Mouse (Mus musculus) lung, embryonic 15.5 days (tissue): ENCODE data around the gene Siglece. TPM values are rescaled to one million over a fixed set of nuclear protein-coding genes. Genes with fewer than 3 reads are reported as not detected.
"Not testable (repeated sequence)": the region's sequence is repeated elsewhere in the genome, so short reads cannot be mapped to it uniquely, and the experiment has no call there.

ENCODE experiments used
- ATAC-seq: fragments of 200-750 bp; cut with Nextera tagmentation; 2 replicates; pipeline ENCODE4 v1.8.0; 2017; ENCODE audit warnings: moderate number of reproducible peaks, borderline replicate concordance; ENCODE audit not compliant: low FRiP score, low TSS enrichment; ENCODE audit errors: extremely low read depth
- H3K27ac ChIP-seq: fragments of 300-500 bp; sonication (generic); 2 replicates; pipeline ENCODE4 v1.5.1; 2015; ENCODE audit warnings: moderate library complexity, mild to moderate bottlenecking, inconsistent platforms
- H3K27me3 ChIP-seq: fragments of 300-500 bp; sonication (generic); 2 replicates; pipeline ENCODE4 v1.6.1; 2015; ENCODE audit warnings: inconsistent platforms
- H3K36me3 ChIP-seq: fragments of 300-500 bp; sonication (generic); 2 replicates; pipeline ENCODE4 v1.6.1; 2015; ENCODE audit warnings: inconsistent platforms
- H3K4me1 ChIP-seq: fragments of 300-500 bp; sonication (generic); 2 replicates; pipeline ENCODE4 v1.6.1; 2015; ENCODE audit warnings: inconsistent platforms
- H3K4me2 ChIP-seq: fragments of 300-500 bp; sonication (generic); 2 replicates; pipeline ENCODE4 v1.6.1; 2015; ENCODE audit warnings: inconsistent platforms, mild to moderate bottlenecking, moderate library complexity
- H3K4me3 ChIP-seq: fragments of 300-500 bp; sonication (generic); 2 replicates; pipeline ENCODE4 v1.5.1; 2015; ENCODE audit warnings: mild to moderate bottlenecking, inconsistent platforms
- H3K9ac ChIP-seq: fragments of 300-500 bp; sonication (generic); 2 replicates; pipeline ENCODE4 v1.6.1; 2015; ENCODE audit warnings: inconsistent platforms
- H3K9me3 ChIP-seq: fragments of 300-500 bp; sonication (generic); 2 replicates; pipeline ENCODE4 v1.6.1; 2016; ENCODE audit warnings: inconsistent platforms
- WGBS: fragments of 180-500 bp; shearing (Covaris S2); methylation state at CpG from one replicate; pipeline ENCODE4 v1.1.7; 2015; 5-methylcytosine and 5-hydroxymethylcytosine counted together
- polyA plus RNA-seq: library from polyadenylated mRNA; unstranded; fragments of >200 nt; fragmentation: Nextera tagmentation; extraction: Ambion mirVana; gene quantifications from 2 replicates; pipeline ENCODE4 v1.2.1, GENCODE M21; 2015

Siglece gene
- polyA plus RNA-seq, 1 experiment from 2014 or later, result 1.0 TPM

DNA sequence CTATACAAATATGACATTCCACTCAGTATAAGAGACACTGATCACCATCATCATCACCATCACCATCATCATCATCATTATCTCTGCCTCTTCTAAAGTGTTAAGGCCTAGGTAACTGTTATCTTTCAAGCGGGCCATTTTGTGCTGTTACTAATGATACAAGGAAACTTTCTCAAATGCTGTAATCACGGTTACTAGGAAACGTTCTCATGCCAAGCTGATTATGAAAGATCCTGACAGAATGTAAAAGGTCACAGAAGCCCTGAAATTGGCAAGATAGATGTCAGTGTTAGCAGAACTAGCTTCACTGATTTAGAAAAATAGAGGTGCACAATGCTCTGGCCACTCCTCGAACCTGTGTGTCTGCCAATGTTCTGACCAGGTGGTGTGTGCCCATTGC, 7.3 kb upstream of the Siglece start:
- ATAC-seq, H3K9ac ChIP-seq, H3K4me3 ChIP-seq, H3K4me2 ChIP-seq, H3K4me1 ChIP-seq, H3K9me3 ChIP-seq, H3K27me3 ChIP-seq, H3K27ac ChIP-seq, H3K36me3 ChIP-seq: not testable (repeated sequence)
- WGBS, result 72% methylated on average over 4 of the region's 4 CpGs

DNA sequence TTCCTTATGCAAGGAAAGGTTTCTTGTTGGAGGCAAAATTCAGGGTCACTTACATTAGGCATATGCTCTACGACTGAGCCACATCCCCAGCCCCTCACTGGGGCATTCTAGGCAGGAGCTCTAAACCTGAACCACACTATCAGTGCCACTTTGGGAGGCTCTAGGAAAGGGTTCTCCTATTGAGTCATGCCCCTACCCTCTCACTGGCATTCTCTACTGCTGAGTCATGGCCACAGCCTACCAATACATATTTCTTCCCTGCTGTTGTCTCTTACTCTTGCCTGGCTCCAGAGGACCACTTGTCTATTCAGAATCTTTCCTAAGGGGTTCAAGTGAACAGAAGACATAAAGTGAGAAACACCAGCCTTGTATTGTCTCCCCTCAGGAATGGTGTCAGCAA, 2.8 kb upstream of the Siglece start:
- Histone ChIP-seq H3K4me1 (no peaks in the 10 kb centered on the region), H3K4me3 (no peak overlapping the region), H3K9me3 (no peaks in the 10 kb centered on the region), H3K27me3 (no peaks in the 10 kb centered on the region), H3K27ac (no peak overlapping the region), H3K4me2 (no peak overlapping the region), H3K9ac (no peak overlapping the region), H3K36me3 (no peaks in the 10 kb centered on the region)
- no peak for ATAC-seq
- 88% methylated on average over 1 of the region's 1 CpGs for WGBS

DNA sequence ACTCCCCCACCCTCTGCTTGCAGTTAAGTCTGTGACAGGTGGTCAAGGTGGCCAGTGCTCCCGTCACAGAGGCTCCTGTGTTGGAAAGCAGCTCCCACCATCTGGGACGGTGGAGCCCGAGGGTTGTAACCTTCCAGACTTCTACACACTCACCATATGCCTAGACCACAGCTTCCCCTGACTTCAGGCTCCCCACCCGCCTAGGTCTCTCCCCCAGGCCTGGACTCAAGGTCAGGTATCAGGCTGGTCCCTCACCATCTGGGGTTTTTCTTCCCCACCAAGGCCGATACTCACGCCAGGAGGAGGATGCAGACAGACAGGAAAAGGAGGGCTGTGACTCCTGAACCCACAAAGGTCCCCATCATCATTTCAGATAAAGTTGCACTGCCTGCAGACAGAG, 3.7 kb downstream of the Siglece start:
- no peak overlapping the region for H3K27ac ChIP-seq
- no peaks in the 10 kb centered on the region for H3K4me1 ChIP-seq
- no peak for ATAC-seq
- H3K9me3 ChIP-seq, result no peaks in the 10 kb centered on the region
- H3K9ac ChIP-seq, result no peak overlapping the region
- H3K4me3 ChIP-seq, result no peak overlapping the region
- H3K36me3 ChIP-seq, result no peaks in the 10 kb centered on the region
- no peak overlapping the region for H3K4me2 ChIP-seq
- no peaks in the 10 kb centered on the region for H3K27me3 ChIP-seq
- 72% methylated on average over 6 of the region's 6 CpGs for WGBS

DNA sequence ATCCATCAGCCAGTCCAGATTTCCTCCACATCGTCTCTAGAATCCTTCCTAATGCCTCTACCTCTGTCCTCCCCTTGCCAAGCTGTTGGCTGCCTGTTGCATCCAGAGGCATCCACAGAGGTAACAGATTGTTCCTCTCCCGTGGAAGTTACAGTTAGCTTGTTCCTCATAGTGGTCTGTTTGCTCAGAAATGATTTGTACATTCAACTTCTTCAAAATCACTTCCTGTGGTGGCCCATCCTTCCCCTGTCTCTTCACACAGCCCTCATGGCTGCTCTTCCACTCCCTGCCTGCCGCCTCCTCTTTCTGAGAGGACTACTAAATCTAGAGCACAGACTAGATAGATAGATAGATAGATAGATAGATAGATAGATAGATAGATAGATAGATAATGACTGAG, 5.4 kb downstream of the Siglece start:
- ATAC-seq, result no peak
- H3K27me3 ChIP-seq, result no peaks in the 10 kb centered on the region
- H3K4me1 ChIP-seq, result no peaks in the 10 kb centered on the region
- H3K36me3 ChIP-seq, result no peaks in the 10 kb centered on the region
- no peak overlapping the region for H3K4me2 ChIP-seq
- 61% methylated on average over 3 of the region's 3 CpGs for WGBS
- H3K9ac ChIP-seq, result no peak overlapping the region
- H3K27ac ChIP-seq, result no peak overlapping the region
- H3K4me3 ChIP-seq, result no peak overlapping the region
- H3K9me3 ChIP-seq, result no peaks in the 10 kb centered on the region

DNA sequence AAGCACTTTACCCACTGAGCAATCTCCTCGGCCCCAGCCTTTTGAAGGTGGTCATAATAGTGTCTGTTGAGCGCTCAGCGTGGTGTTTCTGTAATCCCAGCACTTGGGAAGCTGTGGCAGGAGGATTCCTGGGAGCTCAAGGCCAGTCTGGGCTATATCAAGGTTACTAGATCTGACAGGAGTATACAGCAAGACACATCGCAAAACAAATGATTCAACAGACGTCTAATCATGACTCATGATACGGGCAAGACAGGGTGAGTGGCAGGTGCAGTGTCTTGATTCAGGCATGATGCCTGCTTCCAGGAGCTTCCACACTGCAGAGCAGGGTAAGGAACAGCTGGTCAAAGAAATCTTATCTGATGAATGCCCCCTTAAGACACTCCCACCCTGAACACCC, 7.3 kb downstream of the Siglece start:
- no peak overlapping the region for H3K4me3 ChIP-seq
- H3K9me3 ChIP-seq, result no peaks in the 10 kb centered on the region
- no peak overlapping the region for H3K9ac ChIP-seq
- H3K36me3 ChIP-seq, result no peaks in the 10 kb centered on the region
- ATAC-seq, result no peak
- 80% methylated on average over 6 of the region's 6 CpGs for WGBS
- H3K27ac ChIP-seq, result no peak overlapping the region
- H3K4me1 ChIP-seq, result no peaks in the 10 kb centered on the region
- no peak overlapping the region for H3K4me2 ChIP-seq
- H3K27me3 ChIP-seq, result no peaks in the 10 kb centered on the region

DNA sequence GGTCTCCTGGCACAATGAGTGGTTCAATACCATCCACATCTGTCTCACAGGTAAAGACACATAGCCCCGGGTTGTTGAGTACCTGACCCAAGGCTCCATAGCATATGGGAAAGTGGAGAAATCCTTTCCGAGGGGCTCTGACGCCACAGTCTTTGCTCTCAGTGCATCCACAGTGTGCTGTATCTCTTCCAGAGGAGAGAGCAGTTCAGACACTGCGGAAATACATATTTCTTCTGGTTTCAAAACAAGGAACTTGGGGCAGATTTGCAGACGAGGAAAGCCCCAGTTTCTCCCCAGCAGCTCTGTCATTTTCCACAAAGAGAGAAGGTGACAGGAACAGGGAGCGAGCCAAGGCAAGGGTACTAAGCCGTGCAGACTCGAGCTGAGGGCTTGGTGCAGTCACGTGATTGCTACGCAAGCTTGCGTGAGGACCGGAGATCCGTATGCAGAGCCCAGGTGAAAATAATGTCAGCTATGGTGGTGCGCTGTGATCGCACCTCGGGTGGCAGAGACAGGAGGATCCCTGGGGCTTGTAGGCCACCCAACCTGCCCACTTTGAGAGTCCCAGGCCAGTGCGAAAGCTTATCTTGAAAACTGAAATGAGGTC, 16.8 kb downstream of the Siglece start:
- no peak overlapping the region for H3K4me3 ChIP-seq
- ATAC-seq, result no peak
- no peaks in the 10 kb centered on the region for H3K27me3 ChIP-seq
- H3K9me3 ChIP-seq, result no peaks in the 10 kb centered on the region
- H3K4me2 ChIP-seq, result no peak overlapping the region
- H3K27ac ChIP-seq, result no peak overlapping the region
- no peak overlapping the region for H3K9ac ChIP-seq
- no peaks in the 10 kb centered on the region for H3K36me3 ChIP-seq
- 0 out of 2 replicates have a peak, but pooled peaks cover 5% of the 10 kb centered on the region for H3K4me1 ChIP-seq
- 70% methylated on average over 17 of the region's 17 CpGs for WGBS

DNA sequence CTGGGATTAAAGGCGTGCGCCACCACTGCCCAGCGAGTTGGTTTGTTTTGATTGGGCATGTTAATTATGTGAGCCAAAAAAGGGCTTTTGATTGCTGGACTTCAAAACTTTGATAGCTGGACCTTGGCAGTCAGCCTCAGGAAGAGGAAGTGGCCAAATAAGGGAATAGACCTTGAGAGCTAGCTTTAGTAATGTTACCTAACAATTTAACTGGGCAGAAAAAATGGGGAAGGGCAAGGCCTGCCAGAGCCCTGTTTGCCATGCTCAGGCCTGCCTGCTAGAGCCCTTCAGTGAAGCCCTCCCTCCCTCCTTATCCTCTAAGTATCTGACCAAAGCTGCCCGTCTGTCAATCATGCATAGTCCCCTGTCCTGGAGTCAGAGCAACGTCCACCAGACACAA, 17.4 kb downstream of the Siglece start:
- no peak overlapping the region for H3K4me2 ChIP-seq
- 70% methylated on average over 5 of the region's 5 CpGs for WGBS
- H3K4me3 ChIP-seq, result no peak overlapping the region
- no peak overlapping the region for H3K9ac ChIP-seq
- no peaks in the 10 kb centered on the region for H3K9me3 ChIP-seq
- no peak overlapping the region for H3K27ac ChIP-seq
- H3K36me3 ChIP-seq, result no peaks in the 10 kb centered on the region
- no peaks in the 10 kb centered on the region for H3K27me3 ChIP-seq
- H3K4me1 ChIP-seq, result 0 out of 2 replicates have a peak, but pooled peaks cover 5% of the 10 kb centered on the region
- ATAC-seq, result no peak

DNA sequence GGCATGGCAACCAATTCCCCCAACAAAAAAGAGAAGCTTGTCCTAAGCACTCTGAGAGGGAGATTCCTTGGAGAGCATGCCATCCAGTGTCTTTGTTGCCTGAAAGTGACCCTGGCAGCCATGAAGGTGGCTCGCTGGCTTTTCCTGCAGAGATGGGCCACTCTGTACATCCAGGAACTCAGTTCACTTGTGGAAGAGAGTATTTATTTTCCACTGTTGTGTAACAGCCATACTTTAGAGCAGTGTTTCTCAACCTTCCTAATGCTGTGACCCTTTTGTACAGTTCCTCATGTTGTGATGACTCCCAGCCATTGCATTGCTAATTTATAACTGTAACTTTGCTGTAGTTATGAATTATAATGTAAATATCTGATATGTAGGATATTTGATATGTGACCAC, 22.8 kb downstream of the Siglece start:
- Histone ChIP-seq H3K4me2 (no peak overlapping the region), H3K4me3 (no peak overlapping the region), H3K27me3 (no peaks in the 10 kb centered on the region), H3K4me1 (no peaks in the 10 kb centered on the region), H3K27ac (no peak overlapping the region), H3K9me3 (no peaks in the 10 kb centered on the region), H3K36me3 (no peaks in the 10 kb centered on the region), H3K9ac (no peak overlapping the region)
- WGBS, result 63% methylated on average over 1 of the region's 1 CpGs
- no peak for ATAC-seq

DNA sequence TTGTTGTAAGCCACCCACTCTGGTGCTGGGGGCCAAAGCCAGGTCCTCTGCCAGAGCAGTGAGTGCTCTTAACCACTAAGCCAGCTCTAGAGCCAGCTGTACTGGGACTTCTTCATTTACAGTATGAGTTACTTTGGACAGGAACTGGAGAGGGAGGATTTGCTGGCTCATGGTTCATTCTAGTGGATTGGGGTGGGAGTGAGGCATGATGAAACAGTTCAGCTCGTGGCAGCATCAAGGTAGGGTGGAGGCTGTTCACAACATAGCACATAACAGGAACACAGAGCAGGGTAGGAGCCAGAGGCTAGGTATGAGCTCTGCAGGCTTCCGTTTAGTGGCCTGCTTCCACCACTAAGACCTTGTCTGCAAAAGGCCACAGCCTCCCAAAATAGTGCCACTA, 23.8 kb downstream of the Siglece start:
- no peak overlapping the region for H3K27ac ChIP-seq
- H3K4me2 ChIP-seq, result no peak overlapping the region
- no peaks in the 10 kb centered on the region for H3K36me3 ChIP-seq
- H3K4me3 ChIP-seq, result no peak overlapping the region
- no peaks in the 10 kb centered on the region for H3K4me1 ChIP-seq
- H3K27me3 ChIP-seq, result no peaks in the 10 kb centered on the region
- H3K9me3 ChIP-seq, result no peaks in the 10 kb centered on the region
- 61% methylated on average over 2 of the region's 2 CpGs for WGBS
- no peak for ATAC-seq
- H3K9ac ChIP-seq, result no peak overlapping the region

DNA sequence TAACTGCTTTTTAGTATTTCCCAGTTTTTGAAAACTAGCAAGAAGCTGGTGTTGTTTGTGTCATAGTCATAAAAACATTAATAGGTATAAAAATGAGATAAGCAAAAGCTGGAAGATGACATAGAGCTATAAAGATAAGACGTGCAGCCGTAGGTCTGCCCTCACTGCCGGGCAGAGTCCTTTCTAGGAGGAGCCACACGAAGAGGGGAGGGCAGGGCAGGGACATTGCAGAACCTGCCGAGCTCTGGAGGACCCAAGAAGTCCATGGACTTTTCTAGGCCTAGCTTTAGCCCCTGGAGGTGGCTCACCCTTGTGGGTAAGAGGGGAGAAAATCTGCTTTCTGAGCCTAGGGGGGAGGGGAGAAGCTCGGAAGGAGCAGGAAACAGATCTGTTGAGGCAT, 25.5 kb downstream of the Siglece start, which contains the start of gene Ceacam18:
Gene Ceacam18 (plus strand): TSS at position 208 of the 400 bp plus-strand sequence.
- ATAC-seq, result no peak
- Histone ChIP-seq H3K4me2 (no peak within 1 kb of the TSS), H3K4me3 (no peak within 1 kb of the TSS), H3K9me3 (no peaks in the 10 kb centered on the region), H3K27me3 (no peaks in the 10 kb centered on the region), H3K9ac (no peak within 1 kb of the TSS), H3K27ac (no peak within 1 kb of the TSS), H3K36me3 (no peaks in the 10 kb centered on the region), H3K4me1 (no peaks in the 10 kb centered on the region)
- 52% methylated on average over 6 of the region's 6 CpGs for WGBS

DNA sequence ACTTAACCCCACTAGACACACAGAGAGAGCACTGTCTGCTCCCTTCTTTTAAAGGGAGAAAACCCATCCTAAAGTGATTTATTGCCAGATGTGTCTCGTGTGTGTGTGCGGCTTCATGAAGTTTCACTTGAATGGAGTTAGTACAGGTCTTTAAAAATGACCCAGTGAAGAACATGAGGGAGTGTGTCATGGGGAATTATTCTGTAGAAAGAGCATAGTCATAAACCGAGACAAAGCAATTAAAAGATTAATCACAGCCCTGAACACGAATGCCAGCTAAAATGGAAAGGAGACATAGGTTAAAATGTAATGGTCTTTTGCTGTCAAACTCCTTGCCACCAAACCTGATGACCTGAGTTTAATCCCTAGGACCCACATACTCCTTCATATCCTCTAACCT, 26.0 kb downstream of the Siglece start:
- Histone ChIP-seq H3K4me2 (no peak overlapping the region), H3K36me3 (no peaks in the 10 kb centered on the region), H3K27ac (no peak overlapping the region), H3K4me1 (no peaks in the 10 kb centered on the region), H3K9ac (no peak overlapping the region), H3K27me3 (no peaks in the 10 kb centered on the region), H3K9me3 (no peaks in the 10 kb centered on the region), H3K4me3 (no peak overlapping the region)
- WGBS, result 68% methylated on average over 4 of the region's 4 CpGs
- ATAC-seq, result no peak

DNA sequence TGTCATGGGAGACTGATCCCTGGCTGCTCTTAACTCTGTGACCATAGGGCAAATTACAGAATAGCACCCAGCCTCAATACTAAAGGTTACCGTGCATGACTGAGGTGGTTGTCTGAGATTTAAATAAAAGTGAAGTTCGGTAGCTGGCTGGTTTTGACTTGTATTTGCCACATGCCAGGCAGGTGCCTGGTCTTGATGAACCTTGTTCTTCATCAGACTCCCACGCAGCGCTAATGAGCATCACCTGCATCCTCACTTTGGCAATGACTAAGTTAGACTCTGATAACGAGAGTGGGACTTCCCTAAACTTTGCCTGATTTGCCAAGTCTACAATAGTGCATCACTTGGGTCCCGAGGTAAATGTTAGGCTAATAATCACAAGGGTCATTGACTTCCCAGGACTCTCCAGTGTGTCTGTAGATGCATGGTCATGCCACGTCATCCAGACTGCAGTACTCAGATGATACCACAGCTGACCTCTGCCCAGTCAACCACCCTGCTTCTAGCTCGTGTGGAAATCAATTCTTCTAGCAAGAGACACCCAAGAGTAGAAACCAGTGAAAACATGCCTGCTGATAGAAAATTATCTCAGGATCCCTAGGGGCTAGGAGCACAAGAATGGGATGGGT, 34.1 kb downstream of the Siglece start:
- no peaks in the 10 kb centered on the region for H3K36me3 ChIP-seq
- H3K9me3 ChIP-seq, result no peaks in the 10 kb centered on the region
- H3K4me2 ChIP-seq, result no peak overlapping the region
- 76% methylated on average over 8 of the region's 8 CpGs for WGBS
- H3K4me3 ChIP-seq, result no peak overlapping the region
- no peaks in the 10 kb centered on the region for H3K27me3 ChIP-seq
- no peaks in the 10 kb centered on the region for H3K4me1 ChIP-seq
- H3K27ac ChIP-seq, result no peak overlapping the region
- H3K9ac ChIP-seq, result no peak overlapping the region
- no peak for ATAC-seq

DNA sequence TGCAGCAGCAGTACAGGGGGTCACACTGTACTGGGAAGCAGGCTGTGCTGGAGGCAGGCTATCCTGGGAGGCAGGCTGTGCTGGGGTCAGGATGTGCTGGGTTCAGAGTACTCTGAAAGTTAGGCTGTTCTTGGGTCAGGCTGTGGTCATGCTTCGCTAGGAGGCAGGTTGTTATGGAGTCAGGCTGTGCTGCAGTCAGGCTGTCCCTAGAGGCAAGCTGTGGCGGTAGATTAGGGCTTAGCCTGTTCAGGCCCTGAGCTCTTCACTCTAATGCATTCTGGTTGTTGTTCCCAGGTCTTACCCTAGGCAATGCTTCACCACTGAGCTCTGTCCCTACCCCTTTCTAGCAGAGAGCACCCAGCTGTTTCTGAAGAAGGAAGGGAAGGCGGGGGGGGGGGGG, 34.9 kb downstream of the Siglece start:
- Histone ChIP-seq H3K4me1 (no peaks in the 10 kb centered on the region), H3K36me3 (no peaks in the 10 kb centered on the region), H3K4me3 (no peak overlapping the region), H3K9me3 (no peaks in the 10 kb centered on the region), H3K27ac (no peak overlapping the region), H3K9ac (no peak overlapping the region), H3K4me2 (no peak overlapping the region), H3K27me3 (no peaks in the 10 kb centered on the region)
- WGBS, result 58% methylated on average over 2 of the region's 3 CpGs
- ATAC-seq, result no peak
